Mouse (Mus musculus): ENCODE measurements around the gene Ttc30b. TPM values are rescaled to one million over a fixed set of nuclear protein-coding genes. Genes with fewer than 3 reads are reported as not detected.
"Not testable (repeated sequence)": the region's sequence is repeated elsewhere in the genome, so short reads cannot be mapped to it uniquely, and the experiment has no call there.

Ttc30b gene
- total and polyA plus RNA-seq, 2 experiments from 2014 or later = 14.0 to 26.7 TPM

DNA sequence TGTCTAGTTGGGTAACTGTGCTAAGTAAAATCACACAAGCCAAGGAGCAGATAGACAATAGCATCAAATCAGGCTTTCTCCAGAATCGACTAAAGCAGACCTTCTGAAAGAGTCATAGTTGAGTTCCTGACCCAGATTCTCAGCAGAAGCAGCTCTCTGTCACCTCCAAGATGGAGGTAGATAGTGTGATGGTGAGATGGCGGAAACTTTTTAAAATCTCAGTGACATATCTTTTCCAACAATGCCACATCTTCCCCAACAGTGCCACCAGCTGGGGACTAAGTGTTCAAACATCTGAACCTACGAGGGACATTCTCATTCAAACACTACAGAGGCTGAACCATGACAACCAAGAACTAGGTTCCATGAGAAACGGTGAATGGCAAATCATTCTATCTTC, 44.2 kb upstream of the Ttc30b start:
- no peaks in the 10 kb centered on the region for H3K36me3 ChIP-seq (replicated peaks; ENCODE audit: control insufficient read depth, insufficient read depth, low read length)
- no peak for DNase-seq (ENCODE audit: low spot score)
- ATAC-seq (ENCODE audit: insufficient read depth, low read depth) = no peak
- H3K27ac ChIP-seq (ENCODE audit: low read depth) = no peak overlapping the region
- H3K4me1 ChIP-seq (ENCODE audit: control insufficient read depth, insufficient read depth) = no peaks in the 10 kb centered on the region
- H3K27me3 ChIP-seq (ENCODE audit: control insufficient read depth, insufficient read depth, low read length) = no peaks in the 10 kb centered on the region
- no peaks in the 10 kb centered on the region for H3K9me3 ChIP-seq (replicated peaks; ENCODE audit: control insufficient read depth, low read length)
- WGBS = 89% methylated on average over 4 of the region's 4 CpGs
- TF ChIP-seq EP300 (IDR thresholded peaks at IDR 0.05; ENCODE audit: low read depth) = no peak
- TF ChIP-seq CTCF (IDR thresholded peaks at IDR 0.05; ENCODE audit: low read depth) = no peak
- H3K9ac ChIP-seq (replicated peaks; ENCODE audit: low read depth, low read length) = no peak overlapping the region
- H3K4me2 ChIP-seq (ENCODE audit: low read depth, low read length) = no peak overlapping the region
- H3K4me3 ChIP-seq (ENCODE audit: low read depth, low read length) = no peak overlapping the region

DNA sequence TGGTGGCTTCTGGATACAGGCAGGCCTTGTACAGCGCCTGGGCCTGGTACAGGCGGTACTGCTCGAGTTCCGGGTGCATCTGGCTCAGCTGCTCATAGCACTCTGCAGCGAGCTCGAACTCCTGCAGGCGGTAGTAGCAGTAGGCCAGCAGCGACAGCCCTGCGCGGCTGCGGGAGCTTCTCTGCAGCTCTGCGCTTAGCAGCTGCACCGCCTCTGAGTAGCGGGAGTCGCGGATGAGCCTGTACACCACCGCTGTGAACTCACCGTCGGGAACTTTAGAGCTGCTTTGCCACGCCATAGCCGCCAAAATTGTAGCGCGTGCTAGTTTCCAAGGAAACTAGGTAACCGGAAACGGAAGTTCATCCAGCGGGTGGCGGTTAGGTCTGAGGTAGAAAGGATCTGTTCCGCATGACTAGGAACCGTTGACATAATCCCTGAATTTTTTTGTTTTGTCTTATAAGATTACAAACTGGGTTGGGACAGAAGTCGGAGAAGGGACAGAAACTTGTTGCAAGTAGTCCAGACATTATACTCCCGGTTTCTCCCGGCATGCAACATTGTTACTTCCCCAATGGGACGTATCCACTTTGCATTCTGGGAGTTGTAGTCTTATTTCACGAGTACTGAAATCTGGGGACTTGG, 43.2 kb upstream of the Ttc30b start, which contains the start of gene Ttc30a1:
Gene Ttc30a1 (minus strand): TSS at position 528 of the 642 bp plus-strand sequence.
- H3K27ac ChIP-seq (ENCODE audit: low read depth) = 0 out of 2 replicates have a peak within 1 kb of the TSS, but pooled peaks have one; percentile 2
- H3K9me3 ChIP-seq (replicated peaks; ENCODE audit: control insufficient read depth, low read length); H3K4me1 ChIP-seq (ENCODE audit: control insufficient read depth, insufficient read depth); H3K36me3 ChIP-seq (replicated peaks; ENCODE audit: control insufficient read depth, insufficient read depth, low read length); H3K27me3 ChIP-seq (ENCODE audit: control insufficient read depth, insufficient read depth, low read length): not testable (repeated sequence)
- ATAC-seq (ENCODE audit: insufficient read depth, low read depth) (peak; percentile 76), DNase-seq (ENCODE audit: low spot score) (peak; percentile 84)
- H3K9ac ChIP-seq (replicated peaks; ENCODE audit: low read depth, low read length) = peak within 1 kb of the TSS; percentile 7
- H3K4me2 ChIP-seq (ENCODE audit: low read depth, low read length) = peak within 1 kb of the TSS; percentile 63
- H3K4me3 ChIP-seq (ENCODE audit: low read depth, low read length) = peak within 1 kb of the TSS; percentile 48
- 1% methylated on average over 26 of the region's 34 CpGs for WGBS

DNA sequence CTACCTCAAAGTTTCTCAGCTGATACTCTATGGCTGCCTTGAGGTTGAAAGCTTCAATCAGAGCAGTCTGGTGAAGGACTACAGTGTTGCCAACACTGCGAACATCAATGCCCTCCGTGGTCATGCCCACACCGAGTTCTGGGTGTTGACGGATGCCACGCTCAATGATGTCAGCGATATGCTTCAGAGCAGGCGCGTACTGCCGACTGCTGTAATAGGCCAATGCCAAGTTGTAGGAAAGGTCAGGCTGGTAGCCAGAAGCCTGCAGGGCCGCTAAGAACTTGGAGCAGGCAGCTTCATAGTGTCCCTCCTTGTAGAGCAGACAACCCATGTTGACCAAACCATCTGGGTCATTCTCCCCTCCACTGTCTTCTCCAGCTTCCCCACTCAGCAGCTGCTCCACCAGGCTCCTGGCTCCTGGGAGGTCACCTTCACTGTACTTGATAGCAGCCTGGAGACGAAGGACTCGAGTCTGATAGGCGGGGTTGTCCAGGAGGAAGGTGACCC, 42.6 kb upstream of the Ttc30b start:
- ATAC-seq (ENCODE audit: insufficient read depth, low read depth); H3K4me1 ChIP-seq (ENCODE audit: control insufficient read depth, insufficient read depth); H3K36me3 ChIP-seq (replicated peaks; ENCODE audit: control insufficient read depth, insufficient read depth, low read length); H3K9me3 ChIP-seq (replicated peaks; ENCODE audit: control insufficient read depth, low read length); H3K9ac ChIP-seq (replicated peaks; ENCODE audit: low read depth, low read length); H3K27ac ChIP-seq (ENCODE audit: low read depth); DNase-seq (ENCODE audit: low spot score); H3K27me3 ChIP-seq (ENCODE audit: control insufficient read depth, insufficient read depth, low read length): not testable (repeated sequence)
- 86% methylated on average over 13 of the region's 13 CpGs for WGBS
- Histone ChIP-seq H3K4me3 (ENCODE audit: low read depth, low read length) (peak overlapping the region; percentile 48), H3K4me2 (ENCODE audit: low read depth, low read length) (peak overlapping the region; percentile 63)

DNA sequence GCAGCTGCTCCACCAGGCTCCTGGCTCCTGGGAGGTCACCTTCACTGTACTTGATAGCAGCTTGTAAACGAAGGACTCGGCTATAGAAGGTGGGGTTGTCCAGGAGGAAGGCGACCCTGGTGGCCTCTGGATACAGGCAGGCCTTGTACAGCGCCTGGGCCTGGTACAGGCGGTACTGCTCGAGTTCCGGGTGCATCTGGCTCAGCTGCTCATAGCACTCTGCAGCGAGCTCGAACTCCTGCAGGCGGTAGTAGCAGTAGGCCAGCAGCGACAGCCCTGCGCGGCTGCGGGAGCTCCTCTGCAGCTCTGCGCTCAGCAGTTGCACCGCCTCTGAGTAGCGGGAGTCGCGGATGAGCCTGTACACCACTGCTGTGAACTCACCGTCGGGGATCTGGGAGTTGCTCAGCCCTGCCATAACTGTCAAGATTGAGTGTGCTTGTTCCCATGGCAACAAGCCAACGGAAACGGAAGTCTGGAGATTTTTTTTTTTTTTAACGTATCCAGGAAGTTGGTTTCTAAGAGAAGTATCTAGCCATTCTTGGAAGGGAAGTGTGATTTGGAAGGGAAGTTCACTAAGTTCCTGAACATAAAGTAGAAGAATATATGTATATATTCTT, 39.5 kb upstream of the Ttc30b start, which contains the start of gene Ttc30a2:
Gene Ttc30a2 (minus strand): TSS at position 419 of the 617 bp plus-strand sequence.
- 25% methylated on average over 14 of the region's 24 CpGs for WGBS
- not testable (repeated sequence) for H3K4me3 ChIP-seq (ENCODE audit: low read depth, low read length); H3K9me3 ChIP-seq (replicated peaks; ENCODE audit: control insufficient read depth, low read length); H3K4me1 ChIP-seq (ENCODE audit: control insufficient read depth, insufficient read depth); H3K27me3 ChIP-seq (ENCODE audit: control insufficient read depth, insufficient read depth, low read length); H3K27ac ChIP-seq (ENCODE audit: low read depth); H3K36me3 ChIP-seq (replicated peaks; ENCODE audit: control insufficient read depth, insufficient read depth, low read length); H3K9ac ChIP-seq (replicated peaks; ENCODE audit: low read depth, low read length)
- 0 out of 2 replicates have a peak, but pooled peaks have one; percentile 51 for TF ChIP-seq EP300 (IDR thresholded peaks at IDR 0.05; ENCODE audit: low read depth)
- DNase-seq (ENCODE audit: low spot score) = peak; percentile 61
- ATAC-seq (ENCODE audit: insufficient read depth, low read depth) = peak; percentile 49; the same call in 1 of the 2 replicates
- peak within 1 kb of the TSS; percentile 37; the same call in 1 of the 2 replicates for H3K4me2 ChIP-seq (ENCODE audit: low read depth, low read length)

DNA sequence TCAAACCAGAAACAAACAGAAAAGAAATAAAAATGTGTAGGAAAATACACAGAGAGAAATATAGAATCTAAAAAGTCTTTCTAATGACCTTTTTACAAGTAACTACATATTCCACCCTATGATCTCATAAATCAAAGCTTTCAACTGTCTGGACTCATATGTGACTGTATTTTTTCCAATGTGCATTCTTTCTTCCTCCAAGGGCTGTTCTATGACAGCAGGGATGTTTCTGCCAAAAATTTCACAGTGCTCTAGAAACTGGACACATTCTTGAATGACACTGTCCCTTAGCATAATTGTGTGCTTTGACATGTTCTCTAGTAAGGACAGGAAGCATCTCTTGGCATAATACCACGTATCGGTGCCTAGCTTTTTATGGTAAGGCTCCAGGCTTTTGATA, 37.7 kb upstream of the Ttc30b start:
- H3K4me2 ChIP-seq (ENCODE audit: low read depth, low read length); H3K36me3 ChIP-seq (replicated peaks; ENCODE audit: control insufficient read depth, insufficient read depth, low read length); H3K9ac ChIP-seq (replicated peaks; ENCODE audit: low read depth, low read length); H3K27me3 ChIP-seq (ENCODE audit: control insufficient read depth, insufficient read depth, low read length); H3K4me1 ChIP-seq (ENCODE audit: control insufficient read depth, insufficient read depth); DNase-seq (ENCODE audit: low spot score); ATAC-seq (ENCODE audit: insufficient read depth, low read depth); H3K27ac ChIP-seq (ENCODE audit: low read depth); H3K9me3 ChIP-seq (replicated peaks; ENCODE audit: control insufficient read depth, low read length); H3K4me3 ChIP-seq (ENCODE audit: low read depth, low read length): not testable (repeated sequence)
- 67% methylated on average over 2 of the region's 2 CpGs for WGBS

GRCm38 (mm10) chr2:75974131-75974530, 35.7 kb upstream of the Ttc30b start:
- DNase-seq (ENCODE audit: low spot score) = no peak
- Histone ChIP-seq H3K9ac (replicated peaks; ENCODE audit: low read depth, low read length) (no peak overlapping the region), H3K4me2 (ENCODE audit: low read depth, low read length) (no peak overlapping the region), H3K27ac (ENCODE audit: low read depth) (no peak overlapping the region), H3K27me3 (ENCODE audit: control insufficient read depth, insufficient read depth, low read length) (no peaks in the 10 kb centered on the region), H3K9me3 (replicated peaks; ENCODE audit: control insufficient read depth, low read length) (no peaks in the 10 kb centered on the region), H3K4me3 (ENCODE audit: low read depth, low read length) (no peak overlapping the region), H3K36me3 (replicated peaks; ENCODE audit: control insufficient read depth, insufficient read depth, low read length) (no peaks in the 10 kb centered on the region), H3K4me1 (ENCODE audit: control insufficient read depth, insufficient read depth) (no peaks in the 10 kb centered on the region)
- WGBS = 36% methylated on average over 9 of the region's 9 CpGs
- no peak for ATAC-seq (ENCODE audit: insufficient read depth, low read depth)
- TF ChIP-seq CTCF (IDR thresholded peaks at IDR 0.05; ENCODE audit: low read depth) = no peak
- no peak for TF ChIP-seq EP300 (IDR thresholded peaks at IDR 0.05; ENCODE audit: low read depth)
